Mouse (Mus musculus): ENCODE results near the gene Zfp867. TPM values are rescaled to one million over a fixed set of nuclear protein-coding genes. Genes with fewer than 3 reads are reported as not detected.

Zfp867 gene
- total and polyA plus RNA-seq, 3 experiments: 0.12 to 1.3 TPM; not detected in 1

DNA sequence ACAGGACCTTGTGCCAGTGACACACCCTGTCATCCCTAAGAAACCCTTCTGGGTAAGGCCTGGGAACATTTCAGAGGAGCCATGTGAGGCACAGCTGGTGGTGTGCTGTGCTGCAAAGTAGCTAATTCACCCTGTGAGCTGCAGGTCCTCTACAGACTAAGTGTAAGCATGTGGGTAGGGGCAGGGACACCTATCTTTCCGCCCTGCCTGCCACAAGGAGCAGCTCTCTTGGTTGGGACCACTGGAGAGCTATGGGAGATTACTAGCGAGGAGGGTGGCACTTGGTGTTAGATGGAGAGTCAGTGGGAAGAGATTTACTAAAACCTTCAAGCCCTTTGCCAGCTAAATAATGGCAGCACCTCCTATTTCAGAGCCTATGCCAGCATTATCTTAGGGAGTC lies 15.4 kb downstream of the Zfp867 start:
- H3K27ac ChIP-seq (ENCODE audit: control insufficient read depth, low read depth, low read length): no peak overlapping the region

DNA sequence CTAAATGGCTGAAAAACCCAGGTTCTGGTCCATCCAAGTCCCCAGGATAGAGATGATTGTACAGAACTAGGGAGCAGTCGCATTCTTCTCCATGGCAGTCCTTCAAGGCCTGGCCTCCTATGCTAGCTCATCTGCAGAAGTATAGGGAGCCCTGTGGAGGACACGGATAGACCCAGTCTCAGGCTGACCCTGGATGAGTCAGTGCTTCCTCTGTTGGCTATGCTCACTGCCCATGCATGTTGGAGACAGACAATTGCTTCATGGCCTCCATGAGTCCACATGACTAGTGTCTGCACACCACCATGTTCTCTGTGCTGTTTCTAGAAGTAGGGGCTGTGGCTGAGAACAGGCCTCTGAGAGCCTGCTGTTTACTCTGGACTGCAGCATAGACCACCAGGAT lies 15.9 kb downstream of the Zfp867 start:
- Histone ChIP-seq H3K9ac (ENCODE audit: control insufficient read depth, low read depth, low read length, poor library complexity, severe bottlenecking) (no peak overlapping the region), H3K27ac (ENCODE audit: control insufficient read depth, low read depth, low read length) (no peak overlapping the region), H3K9me3 (replicated peaks; ENCODE audit: insufficient read depth, low read length) (no peaks in the 10 kb centered on the region), H3K27me3 (ENCODE audit: control insufficient read depth in 1 of 2, insufficient read depth in 2 of 2, low read length in 2 of 2) (no peaks in the 10 kb centered on the region), H3K79me2 (ENCODE audit: control insufficient read depth, insufficient read depth, low read length, poor library complexity) (peaks cover 3% of the 10 kb centered on the region; the same call in 1 of the 2 replicates), H3K36me3 (ENCODE audit: control insufficient read depth in 1 of 2, insufficient read depth in 2 of 2, low read length in 2 of 2) (peaks cover 0 to 10% of the 10 kb centered on the region in 2 experiments; a peak in 3 of 4 replicates), H3K4me1 (ENCODE audit: control insufficient read depth in 1 of 2, insufficient read depth in 2 of 2, low read length in 2 of 2) (peaks cover 0 to 2% of the 10 kb centered on the region in 2 experiments; a peak in 1 of 4 replicates), H3K4me3 (ENCODE audit: control insufficient read depth in 1 of 2, insufficient read depth in 1 of 2, low read depth in 2 of 2, low read length in 2 of 2) (no peak overlapping the region)
- DNase-seq (ENCODE audit: low read depth, low spot score): no peak
- TF ChIP-seq BHLHE40 (IDR thresholded peaks at IDR 0.05; ENCODE audit: borderline replicate concordance, low read depth, low read length) (no peak), ZKSCAN1 (IDR thresholded peaks at IDR 0.05; ENCODE audit: low read depth, low read length) (no peak), NRF1 (IDR thresholded peaks at IDR 0.05; ENCODE audit: insufficient read depth, low read depth, low read length, poor library complexity, severe bottlenecking) (no peak), HCFC1 (IDR thresholded peaks at IDR 0.05; ENCODE audit: low read depth, low read length) (no peak), MYC (IDR thresholded peaks at IDR 0.05; ENCODE audit: low read depth, low read length) (no peak), MAX (IDR thresholded peaks at IDR 0.05; ENCODE audit: low read length) (no peak)

More for the DNA sequence above, 15.4 kb downstream of the Zfp867 start:
- Histone ChIP-seq H3K79me2 (ENCODE audit: control insufficient read depth, insufficient read depth, low read length, poor library complexity) (no peaks in the 10 kb centered on the region), H3K36me3 (ENCODE audit: control insufficient read depth in 1 of 2, insufficient read depth in 2 of 2, low read length in 2 of 2) (peaks cover 0 to 10% of the 10 kb centered on the region in 2 experiments; a peak in 2 of 4 replicates), H3K9me3 (replicated peaks; ENCODE audit: insufficient read depth, low read length) (no peaks in the 10 kb centered on the region), H3K27me3 (ENCODE audit: control insufficient read depth in 1 of 2, insufficient read depth in 2 of 2, low read length in 2 of 2) (no peaks in the 10 kb centered on the region), H3K4me1 (ENCODE audit: control insufficient read depth in 1 of 2, insufficient read depth in 2 of 2, low read length in 2 of 2) (no peaks in the 10 kb centered on the region), H3K9ac (ENCODE audit: control insufficient read depth, low read depth, low read length, poor library complexity, severe bottlenecking) (no peak overlapping the region), H3K4me3 (ENCODE audit: control insufficient read depth in 1 of 2, insufficient read depth in 1 of 2, low read depth in 2 of 2, low read length in 2 of 2) (no peak overlapping the region)
- DNase-seq (ENCODE audit: low read depth, low spot score): no peak
- TF ChIP-seq POLR2AphosphoS2 (IDR thresholded peaks at IDR 0.05; ENCODE audit: low read length): 0 out of 2 replicates have a peak, but pooled peaks have one; percentile 7
- no peak for TF ChIP-seq ZC3H11A (IDR thresholded peaks at IDR 0.05; ENCODE audit: low read depth, low read length)

GRCm38 (mm10) chr11:59451086-59451485 lies 21.2 kb downstream of the Zfp867 start, which contains the start of gene Snap47:
Gene Snap47, minus strand, starts transcription at chr11:59451186.
- no peak for TF ChIP-seq CTCF (IDR thresholded peaks at IDR 0.05 in 2 of 3, conservative IDR thresholded peaks at IDR 0.05 in 1 of 3; ENCODE audit: control insufficient read depth in 1 of 3, insufficient read depth in 1 of 3, low read depth in 2 of 3, low read length in 3 of 3, poor library complexity in 1 of 3, severe bottlenecking in 1 of 3)
- TF ChIP-seq MXI1 (IDR thresholded peaks at IDR 0.05; ENCODE audit: low read depth, low read length): no peak
- no peak for TF ChIP-seq ZMIZ1 (IDR thresholded peaks at IDR 0.05; ENCODE audit: low read depth, low read length)
- TF ChIP-seq RCOR1 (IDR thresholded peaks at IDR 0.05; ENCODE audit: low read depth, low read length): no peak
- no peak for TF ChIP-seq GATA1 (IDR thresholded peaks at IDR 0.05; ENCODE audit: low read depth, low read length)
- TF ChIP-seq KAT2A (conservative IDR thresholded peaks at IDR 0.05; ENCODE audit: low read depth, low read length): no peak
- TF ChIP-seq MAFK (IDR thresholded peaks at IDR 0.05; ENCODE audit: borderline replicate concordance, low read depth, low read length): no peak
- TF ChIP-seq EP300 (IDR thresholded peaks at IDR 0.05; ENCODE audit: low read depth in 1 of 2, low read length in 2 of 2): no peak
- no peak for TF ChIP-seq TBP (IDR thresholded peaks at IDR 0.05; ENCODE audit: low read depth, low read length)
- TF ChIP-seq USF2 (IDR thresholded peaks at IDR 0.05; ENCODE audit: borderline replicate concordance in 1 of 2, insufficient read depth in 1 of 2, low read depth in 1 of 2, low read length in 2 of 2): no peak
- TF ChIP-seq NELFE (IDR thresholded peaks at IDR 0.05; ENCODE audit: low read depth, low read length): no peak
- Histone ChIP-seq H3K27me3 (ENCODE audit: control insufficient read depth in 1 of 2, insufficient read depth in 2 of 2, low read length in 2 of 2) (no peaks in the 10 kb centered on the region), H3K9me3 (replicated peaks; ENCODE audit: insufficient read depth, low read length) (no peaks in the 10 kb centered on the region), H3K36me3 (ENCODE audit: control insufficient read depth in 1 of 2, insufficient read depth in 2 of 2, low read length in 2 of 2) (peaks cover 9 to 10% of the 10 kb centered on the region in 2 experiments), H3K79me2 (ENCODE audit: control insufficient read depth, insufficient read depth, low read length, poor library complexity) (peaks cover 14% of the 10 kb centered on the region), H3K4me1 (ENCODE audit: control insufficient read depth in 1 of 2, insufficient read depth in 2 of 2, low read length in 2 of 2) (peaks cover 3 to 16% of the 10 kb centered on the region in 2 experiments; a peak in 3 of 4 replicates), H3K9ac (ENCODE audit: control insufficient read depth, low read depth, low read length, poor library complexity, severe bottlenecking) (peak within 1 kb of the TSS; percentile 92), H3K27ac (ENCODE audit: control insufficient read depth, low read depth, low read length) (peak within 1 kb of the TSS; percentile 71), H3K4me3 (ENCODE audit: control insufficient read depth in 1 of 2, insufficient read depth in 1 of 2, low read depth in 2 of 2, low read length in 2 of 2) (peak within 1 kb of the TSS; percentile 87 to 95)
- DNase-seq (ENCODE audit: low read depth, low spot score): peak; percentile 25

All from MEL (cell line).